Mouse (Mus musculus): ENCODE measurements around the gene B3galt6. TPM values are rescaled to one million over a fixed set of nuclear protein-coding genes. Genes with fewer than 3 reads are reported as not detected.
A peak's percentile ranks its signal among the peaks of the same experiment; 100 is the strongest.

Gene B3galt6
- polyA plus RNA-seq, 2 experiments: 11.3 to 18.8 TPM

DNA sequence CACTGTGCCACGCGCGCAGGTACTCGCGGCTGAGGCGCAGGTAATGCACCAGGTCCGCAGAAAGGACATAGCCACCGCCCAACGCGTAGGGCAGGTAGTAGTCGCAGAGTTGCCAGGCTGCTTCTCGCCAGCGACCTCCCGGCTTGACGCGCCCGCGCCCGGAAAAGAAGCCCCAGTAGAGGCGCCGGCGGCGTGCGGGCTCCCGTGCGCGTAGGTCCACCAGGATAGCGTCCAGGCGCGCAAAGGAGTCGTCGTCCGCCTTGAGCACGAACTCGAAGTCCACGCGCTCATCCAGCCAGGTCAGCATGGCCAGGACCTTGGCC lies 580 bp downstream of the B3galt6 start:
- no peak; the same call in 1 of the 2 replicates for ATAC-seq (ENCODE audit: low FRiP score, low read depth)
- DNase-seq (ENCODE audit: low spot score): no peak
- WGBS: 26% methylated on average over 36 of the region's 37 CpGs
- peak overlapping the region; percentile 98 for H3K4me2 ChIP-seq (replicated peaks; ENCODE audit: low read depth, low read length, severe bottlenecking)
- H3K9ac ChIP-seq (ENCODE audit: low read depth, low read length, severe bottlenecking): peak overlapping the region; percentile 79
- no peak for TF ChIP-seq POLR2A (IDR thresholded peaks at IDR 0.05; ENCODE audit: borderline replicate concordance, extremely low read depth, insufficient read depth, insufficient read length)
- no peaks in the 10 kb centered on the region for H3K27me3 ChIP-seq (ENCODE audit: control insufficient read depth, insufficient read depth, low read length)
- H3K4me1 ChIP-seq (ENCODE audit: control insufficient read depth, insufficient read depth, low read length): peaks cover 19% of the 10 kb centered on the region
- peak overlapping the region; percentile 88 for H3K4me3 ChIP-seq (replicated peaks; ENCODE audit: low read length)
- no peaks in the 10 kb centered on the region for H3K9me3 ChIP-seq (ENCODE audit: control insufficient read depth, low read length)
- H3K36me3 ChIP-seq (ENCODE audit: control insufficient read depth, insufficient read depth, low read length): peaks cover 12% of the 10 kb centered on the region
- H3K27ac ChIP-seq (replicated peaks; ENCODE audit: low read depth, low read length): peak overlapping the region; percentile 95

- H3K4me2 ChIP-seq (replicated peaks; ENCODE audit: low read depth, low read length, severe bottlenecking): peak overlapping the region; percentile 98
- peak overlapping the region; percentile 95; the same call in 1 of the 2 replicates for H3K27ac ChIP-seq (replicated peaks; ENCODE audit: low read depth, low read length)
- ATAC-seq (ENCODE audit: low FRiP score, low read depth) (no peak), DNase-seq (ENCODE audit: low spot score) (no peak)
- H3K4me1 ChIP-seq (ENCODE audit: control insufficient read depth, insufficient read depth, low read length): peaks cover 19% of the 10 kb centered on the region
- H3K9me3 ChIP-seq (ENCODE audit: control insufficient read depth, low read length): no peaks in the 10 kb centered on the region
- H3K9ac ChIP-seq (ENCODE audit: low read depth, low read length, severe bottlenecking): peak overlapping the region; percentile 79
- peaks cover 7% of the 10 kb centered on the region for H3K36me3 ChIP-seq (ENCODE audit: control insufficient read depth, insufficient read depth, low read length)
- H3K27me3 ChIP-seq (ENCODE audit: control insufficient read depth, insufficient read depth, low read length): no peaks in the 10 kb centered on the region
- H3K4me3 ChIP-seq (replicated peaks; ENCODE audit: low read length): peak overlapping the region; percentile 88
- no peak for TF ChIP-seq POLR2A (IDR thresholded peaks at IDR 0.05; ENCODE audit: borderline replicate concordance, extremely low read depth, insufficient read depth, insufficient read length)
- WGBS: 86% methylated on average over 22 of the region's 22 CpGs
Measured at GRCm38 (mm10) chr4:155991211-155991907, 1.1 kb downstream of the B3galt6 start.

DNA sequence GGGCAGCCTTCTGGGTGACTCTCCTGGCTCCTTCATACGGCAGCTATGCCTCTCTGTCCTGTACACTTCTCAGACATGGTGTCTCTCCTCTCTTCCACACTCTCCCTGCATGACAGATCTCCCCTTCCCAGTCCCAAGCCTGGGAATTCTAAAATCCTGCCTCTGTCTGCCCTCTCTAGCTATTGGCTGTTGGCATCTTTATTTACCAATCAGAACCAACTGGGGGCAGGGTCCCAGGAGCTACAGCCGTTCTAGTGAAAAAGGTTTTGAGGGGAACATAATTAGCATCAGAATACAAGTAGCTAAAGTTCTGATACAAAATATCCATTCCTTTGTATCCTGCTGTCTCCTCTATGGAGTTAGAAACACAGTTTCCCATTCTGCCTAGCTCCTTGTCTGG lies 8.7 kb downstream of the B3galt6 start:
- no peaks in the 10 kb centered on the region for H3K4me1 ChIP-seq (ENCODE audit: control insufficient read depth, insufficient read depth, low read length)
- no peaks in the 10 kb centered on the region; the same call in 1 of the 2 replicates for H3K27me3 ChIP-seq (ENCODE audit: control insufficient read depth, insufficient read depth, low read length)
- DNase-seq (ENCODE audit: low spot score) (no peak), ATAC-seq (ENCODE audit: low FRiP score, low read depth) (no peak)
- H3K36me3 ChIP-seq (ENCODE audit: control insufficient read depth, insufficient read depth, low read length): no peaks in the 10 kb centered on the region
- H3K4me2 ChIP-seq (replicated peaks; ENCODE audit: low read depth, low read length, severe bottlenecking): no peak overlapping the region
- WGBS: 21% methylated on average over 2 of the region's 2 CpGs
- H3K4me3 ChIP-seq (replicated peaks; ENCODE audit: low read length): no peak overlapping the region
- no peak overlapping the region for H3K27ac ChIP-seq (replicated peaks; ENCODE audit: low read depth, low read length)
- no peaks in the 10 kb centered on the region for H3K9me3 ChIP-seq (ENCODE audit: control insufficient read depth, low read length)
- no peak for TF ChIP-seq POLR2A (IDR thresholded peaks at IDR 0.05; ENCODE audit: borderline replicate concordance, extremely low read depth, insufficient read depth, insufficient read length)
- no peak overlapping the region for H3K9ac ChIP-seq (ENCODE audit: low read depth, low read length, severe bottlenecking)

DNA sequence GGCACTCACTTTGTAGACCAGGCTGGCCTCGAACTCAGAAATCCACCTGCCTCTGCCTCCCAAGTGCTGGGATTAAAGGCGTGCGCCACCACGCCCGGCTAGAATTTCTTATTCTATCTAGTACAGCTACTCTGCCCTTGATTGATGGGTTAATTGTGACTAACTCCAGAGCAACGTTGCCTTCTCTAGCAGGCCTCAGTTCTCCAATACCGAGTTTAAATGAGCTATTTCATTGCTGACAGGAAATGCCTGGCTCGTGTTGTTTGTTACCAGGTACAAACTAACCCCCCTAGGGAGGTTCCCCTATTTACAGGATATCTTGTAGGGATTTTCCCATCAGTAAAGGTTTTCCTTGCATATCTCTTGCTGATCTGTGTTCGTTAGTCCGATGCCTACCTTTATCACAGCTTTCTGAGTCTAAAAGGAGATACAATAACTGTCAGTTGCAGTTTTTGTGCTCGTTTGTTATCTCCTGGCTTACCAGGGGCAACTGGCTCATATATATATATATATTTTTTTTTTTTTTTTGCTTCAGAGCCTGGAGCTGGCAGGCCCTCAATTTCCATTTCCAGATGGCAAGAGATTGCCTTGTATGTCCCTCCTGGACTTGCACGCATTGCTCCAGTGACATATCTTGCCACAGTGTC lies 10.9 kb downstream of the B3galt6 start:
- no peaks in the 10 kb centered on the region; the same call in 1 of the 2 replicates for H3K27me3 ChIP-seq (ENCODE audit: control insufficient read depth, insufficient read depth, low read length)
- H3K4me1 ChIP-seq (ENCODE audit: control insufficient read depth, insufficient read depth, low read length): no peaks in the 10 kb centered on the region
- no peaks in the 10 kb centered on the region for H3K9me3 ChIP-seq (ENCODE audit: control insufficient read depth, low read length)
- H3K27ac ChIP-seq (replicated peaks; ENCODE audit: low read depth, low read length): no peak overlapping the region
- no peak overlapping the region for H3K4me3 ChIP-seq (replicated peaks; ENCODE audit: low read length)
- no peak for DNase-seq (ENCODE audit: low spot score)
- no peaks in the 10 kb centered on the region for H3K36me3 ChIP-seq (ENCODE audit: control insufficient read depth, insufficient read depth, low read length)
- 68% methylated on average over 12 of the region's 12 CpGs for whole genome bisulfite sequencing
- no peak overlapping the region for H3K9ac ChIP-seq (ENCODE audit: low read depth, low read length, severe bottlenecking)
- H3K4me2 ChIP-seq (replicated peaks; ENCODE audit: low read depth, low read length, severe bottlenecking): no peak overlapping the region
- ATAC-seq (ENCODE audit: low FRiP score, low read depth): no peak
- TF ChIP-seq POLR2A (IDR thresholded peaks at IDR 0.05; ENCODE audit: borderline replicate concordance, extremely low read depth, insufficient read depth, insufficient read length): no peak

DNA sequence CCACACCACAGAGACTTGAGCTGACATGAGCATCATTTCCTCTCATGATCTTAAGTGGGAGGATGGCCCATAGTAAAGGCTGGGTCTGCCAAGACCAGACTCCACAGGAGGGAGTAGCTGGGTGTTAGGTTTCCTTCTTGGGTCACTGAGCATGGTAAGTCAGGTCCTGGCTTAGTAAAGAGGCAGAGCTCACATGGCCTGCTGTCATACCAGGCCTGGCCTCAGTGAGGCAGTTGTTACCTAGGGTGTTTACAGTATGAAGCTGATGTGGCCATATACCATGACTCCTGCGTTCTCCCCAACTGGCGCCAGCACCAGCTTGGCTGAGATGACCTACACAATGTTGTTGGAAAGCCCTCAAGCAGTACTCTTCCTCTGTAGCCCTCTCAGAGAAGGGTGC lies 19.2 kb downstream of the B3galt6 start:
- TF ChIP-seq POLR2A (IDR thresholded peaks at IDR 0.05; ENCODE audit: borderline replicate concordance, extremely low read depth, insufficient read depth, insufficient read length): no peak
- H3K4me3 ChIP-seq (replicated peaks; ENCODE audit: low read length): no peak overlapping the region

More for the DNA sequence above, 19.2 kb downstream of the B3galt6 start:
- Histone ChIP-seq H3K36me3 (ENCODE audit: control insufficient read depth, insufficient read depth, low read length) (no peaks in the 10 kb centered on the region), H3K4me1 (ENCODE audit: control insufficient read depth, insufficient read depth, low read length) (no peaks in the 10 kb centered on the region), H3K9me3 (ENCODE audit: control insufficient read depth, low read length) (no peaks in the 10 kb centered on the region), H3K27me3 (ENCODE audit: control insufficient read depth, insufficient read depth, low read length) (no peaks in the 10 kb centered on the region), H3K4me2 (replicated peaks; ENCODE audit: low read depth, low read length, severe bottlenecking) (no peak overlapping the region), H3K27ac (replicated peaks; ENCODE audit: low read depth, low read length) (no peak overlapping the region), H3K9ac (ENCODE audit: low read depth, low read length, severe bottlenecking) (no peak overlapping the region)
- ATAC-seq (ENCODE audit: low FRiP score, low read depth) (no peak), DNase-seq (ENCODE audit: low spot score) (no peak)
- WGBS: 78% methylated on average over 2 of the region's 2 CpGs
